In the genomic region with DNA sequence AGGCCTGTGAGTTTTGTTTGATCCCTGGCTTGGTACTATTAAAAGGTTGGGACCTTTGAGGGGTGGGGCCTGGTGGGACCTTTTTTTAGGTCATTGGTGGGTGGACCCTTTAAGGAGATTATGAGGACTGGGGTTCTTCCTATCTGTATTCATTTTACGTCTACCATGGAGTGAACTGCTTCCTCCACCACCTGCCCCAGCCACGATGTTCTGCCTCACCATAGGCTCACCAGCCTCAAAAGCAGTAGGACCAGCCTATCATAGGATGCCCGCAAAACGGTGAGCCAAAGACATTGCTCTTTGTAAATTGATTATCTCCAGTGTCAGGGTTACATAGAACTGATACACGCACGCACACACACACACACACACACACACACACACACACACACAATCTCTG, we compare ENCODE assay signal across 25 mouse cellular contexts. TPM values are rescaled to one million over a fixed set of nuclear protein-coding genes. Genes with fewer than 3 reads are reported as not detected.
DNase-seq lines count a peak whose midpoint lies in the region; ATAC-seq and TF ChIP-seq lines count a peak whose summit lies in the region.
"Had no signal": no experiment of that assay in that cellular context is flagged by ENCODE, and none has a peak within 500 bp of the region (broad histone marks: within the 10 kb centered on the region; RNA-seq: fewer than 3 reads in every experiment).

No protein-coding gene starts in this region.

- H3K27me3 ChIP-seq in forebrain, embryonic 10.5 days (ENCODE audit: poor library complexity, severe bottlenecking), result no peaks in the 10 kb centered on the region
- no peaks in the 10 kb centered on the region for H3K27me3 ChIP-seq in forebrain, postnatal 0 days (ENCODE audit: insufficient read depth, low read length)
- no peaks in the 10 kb centered on the region for H3K27me3 ChIP-seq in E14TG2a.4 (ENCODE audit: insufficient read depth, low read length)
- H3K27me3 ChIP-seq: CH12.LX; embryonic facial prominence, embryonic 13.5 days; embryonic facial prominence, embryonic 15.5 days; forebrain, embryonic 13.5 days; forebrain, embryonic 15.5 days had no signal

- no peak for TF ChIP-seq CTCF in forebrain, postnatal 0 days (IDR thresholded peaks at IDR 0.05; ENCODE audit: low read depth)
- TF ChIP-seq CTCF in E14TG2a.4 (conservative IDR thresholded peaks at IDR 0.05; ENCODE audit: low read length), result no peak

- H3K36me3 ChIP-seq in forebrain, embryonic 10.5 days (replicated peaks), result no peaks in the 10 kb centered on the region
- H3K36me3 ChIP-seq in forebrain, postnatal 0 days (ENCODE audit: insufficient read depth), result no peaks in the 10 kb centered on the region
- H3K36me3 ChIP-seq in E14TG2a.4 (ENCODE audit: insufficient read depth, low read length) (peaks cover 17% of the 10 kb centered on the region), ES-E14 (ENCODE audit: control insufficient read depth, insufficient read depth, low read length, poor library complexity, severe bottlenecking) (peaks cover 2% of the 10 kb centered on the region; the same call in 1 of the 2 replicates)
- H3K36me3 ChIP-seq: embryonic facial prominence, embryonic 13.5 days; embryonic facial prominence, embryonic 15.5 days; forebrain, embryonic 15.5 days had no signal

- H3K27ac ChIP-seq in forebrain, embryonic 10.5 days, result 0 out of 2 replicates have a peak overlapping the region, but pooled peaks have one; percentile 12
- no peak overlapping the region for H3K27ac ChIP-seq in forebrain, postnatal 0 days (ENCODE audit: low read depth, low read length)
- peak overlapping the region; percentile 95 for H3K27ac ChIP-seq in ES-E14 (ENCODE audit: insufficient read depth, low read depth, low read length, poor library complexity, severe bottlenecking)
- H3K27ac ChIP-seq: embryonic facial prominence, embryonic 13.5 days; embryonic facial prominence, embryonic 15.5 days; forebrain, embryonic 13.5 days; forebrain, embryonic 15.5 days had no signal

- no peak overlapping the region for H3K4me2 ChIP-seq in forebrain, postnatal 0 days (ENCODE audit: low read depth)
- H3K4me2 ChIP-seq: embryonic facial prominence, embryonic 13.5 days; embryonic facial prominence, embryonic 15.5 days; forebrain, embryonic 13.5 days; forebrain, embryonic 15.5 days had no signal

- H3K4me1 ChIP-seq in forebrain, embryonic 10.5 days, result peaks cover 17% of the 10 kb centered on the region
- no peaks in the 10 kb centered on the region for H3K4me1 ChIP-seq in forebrain, postnatal 0 days (ENCODE audit: insufficient read depth)
- H3K4me1 ChIP-seq in E14TG2a.4 (replicated peaks; ENCODE audit: low read depth, low read length), result peaks cover 62% of the 10 kb centered on the region
- peaks cover 4 to 17% of the 10 kb centered on the region in 2 experiments for H3K4me1 ChIP-seq in ES-E14 (ENCODE audit: control insufficient read depth in 2 of 2, insufficient read depth in 2 of 2, low read length in 2 of 2, poor library complexity in 1 of 2)
- H3K4me1 ChIP-seq: embryonic facial prominence, embryonic 15.5 days; forebrain, embryonic 13.5 days; forebrain, embryonic 15.5 days had no signal

- no peak for ATAC-seq in forebrain, postnatal 0 days
- ATAC-seq in megakaryocyte-erythroid progenitor cell, adult 5-6 weeks (replicated peaks; ENCODE audit: low FRiP score, low TSS enrichment, poor library complexity, severe bottlenecking), result no peak
- no peak for ATAC-seq in inflammation-experienced regulatory T-cells, adult 6 months
- ATAC-seq: CD4-positive, CD25-positive, alpha-beta regulatory T cell, adult 4 months; forebrain, embryonic 13.5 days; forebrain, embryonic 15.5 days had no signal

- WGBS in forebrain, embryonic 10.5 days, result 82% methylated on average over 6 of the region's 6 CpGs
- 88% methylated on average over 6 of the region's 6 CpGs for WGBS in forebrain, postnatal 0 days

- peaks cover 13% of the 10 kb centered on the region for H3K9me3 ChIP-seq in forebrain, embryonic 10.5 days
- no peaks in the 10 kb centered on the region for H3K9me3 ChIP-seq in forebrain, postnatal 0 days (ENCODE audit: low read length)
- peaks cover 33% of the 10 kb centered on the region for H3K9me3 ChIP-seq in E14TG2a.4 (ENCODE audit: low read length)
- peaks cover 8% of the 10 kb centered on the region for H3K9me3 ChIP-seq in ES-E14 (ENCODE audit: control insufficient read depth, insufficient read depth, low read depth, low read length)
- H3K9me3 ChIP-seq: embryonic facial prominence, embryonic 13.5 days; embryonic facial prominence, embryonic 15.5 days; forebrain, embryonic 13.5 days; forebrain, embryonic 15.5 days had no signal

- in situ Hi-C loops in ES-E14 (cut with MboI; ENCODE audit: low sequenced_read_pairs in 2 of 2, unreplicated experiment in 2 of 2), result no loop called here

- H3K4me3 ChIP-seq in forebrain, embryonic 10.5 days, result no peak overlapping the region
- no peak overlapping the region for H3K4me3 ChIP-seq in forebrain, postnatal 0 days (ENCODE audit: low read depth, low read length)
- H3K4me3 ChIP-seq in E14TG2a.4 (replicated peaks; ENCODE audit: low read length) (peak overlapping the region; percentile 79), ES-E14 (ENCODE audit: insufficient read depth in 1 of 2, low read depth in 1 of 2, low read length in 2 of 2, poor library complexity in 1 of 2, severe bottlenecking in 1 of 2) (peak overlapping the region; percentile 1 to 42; a peak in 3 of 4 replicates)
- H3K4me3 ChIP-seq: embryonic facial prominence, embryonic 13.5 days; embryonic facial prominence, embryonic 15.5 days; erythroblast, embryonic 14.5 days; forebrain, embryonic 13.5 days; forebrain, embryonic 15.5 days had no signal

- DNase-seq in forebrain, embryonic 10.5 days (ENCODE audit: extremely low spot score, low spot score), result no peak
- no peak for DNase-seq in forebrain, postnatal 0 days
- no peak for DNase-seq in ES-E14 (ENCODE audit: low read depth, low spot score)
- DNase-seq in ZHBTc4 (ENCODE audit: low read depth, low spot score), result peak; percentile 57
- no peak for DNase-seq in thymus, postnatal 0 days (ENCODE audit: low spot score)
- DNase-seq: adrenal gland, adult 2 months; adrenal gland, postnatal 10 days; adrenal gland, postnatal 25 days; B cell, adult 2 months; cerebellum, adult 11-12 months; cerebellum, adult 2 months; cerebellum, adult 9-10 months; cerebellum, postnatal 10 days; cerebellum, postnatal 25 days had no signal

- H3K9ac ChIP-seq in forebrain, postnatal 0 days, result no peak overlapping the region
- peak overlapping the region; percentile 52; the same call in 1 of the 2 replicates for H3K9ac ChIP-seq in ES-E14 (ENCODE audit: insufficient read depth, low read depth, low read length, poor library complexity, severe bottlenecking)
- H3K9ac ChIP-seq: embryonic facial prominence, embryonic 13.5 days; embryonic facial prominence, embryonic 15.5 days; forebrain, embryonic 13.5 days; forebrain, embryonic 15.5 days had no signal

TF ChIP-seq in ES-E14, 5 proteins besides CTCF, POLR2A, EP300 and RAD21:
- no peak for TF ChIP-seq ZNF384 (IDR thresholded peaks at IDR 0.05; ENCODE audit: low read depth, low read length)
- TF ChIP-seq CHD2 (IDR thresholded peaks at IDR 0.05; ENCODE audit: low read depth, low read length), result no peak
- TF ChIP-seq MAFK (IDR thresholded peaks at IDR 0.05; ENCODE audit: insufficient read depth, low read depth, low read length), result no peak
- no peak for TF ChIP-seq ZC3H11A (IDR thresholded peaks at IDR 0.05; ENCODE audit: borderline replicate concordance, low read depth, low read length)
- no peak for TF ChIP-seq HCFC1 (IDR thresholded peaks at IDR 0.05; ENCODE audit: borderline replicate concordance, insufficient read depth, low read length)

RNA-seq across cellular contexts. Expression of gene Rfc5, which starts 8.5 kb away (rescaled TPM):
- polyA plus RNA-seq in forebrain, embryonic 10.5 days (2016; fragmentation: Nextera tagmentation; extraction: Ambion mirVana), result 155 TPM in 2 replicates
- 21.3 and 29.0 TPM in 2 replicates for total RNA-seq in forebrain, postnatal 0 days (2014; rRNA removed)
- 28.7 and 30.2 TPM in 2 replicates for polyA plus RNA-seq in forebrain, postnatal 0 days (2015; fragmentation: Nextera tagmentation; extraction: Ambion mirVana)
- 173 and 188 TPM in 2 replicates for total RNA-seq in ES-E14 (2012; rRNA removed)
- total RNA-seq in megakaryocyte-erythroid progenitor cell, adult 5-6 weeks (2014; fragmentation: Nextera tagmentation), result 65.5 and 93.1 TPM in 2 replicates
- total RNA-seq in megakaryocyte-erythroid progenitor cell, adult 5-6 weeks (2017), result 50.7 and 58.1 TPM in 2 replicates
- 10 to 100 TPM; 18.9 to 65.6 (median 26.8) TPM for polyA plus RNA-seq in inflammation-experienced regulatory T-cells, adult 6 months (2017; shearing (Covaris generic))
- 95.8 and 98.6 TPM in 2 replicates for polyA plus RNA-seq in thymus, postnatal 0 days (2015; fragmentation: Nextera tagmentation; extraction: Ambion mirVana)

RNA-seq across cellular contexts. Expression of gene Ksr2, which starts 16.4 kb away (rescaled TPM):
- 0.26 and 0.40 TPM in 2 replicates for polyA plus RNA-seq in forebrain, embryonic 10.5 days (2016; fragmentation: Nextera tagmentation; extraction: Ambion mirVana)
- total RNA-seq in forebrain, postnatal 0 days (2014; rRNA removed), result 6.8 and 9.2 TPM in 2 replicates
- 2.5 and 5.4 TPM in 2 replicates for polyA plus RNA-seq in forebrain, postnatal 0 days (2015; fragmentation: Nextera tagmentation; extraction: Ambion mirVana)
- 0.67 and 1.2 TPM in 2 replicates for total RNA-seq in ES-E14 (2012; rRNA removed)
- total RNA-seq in megakaryocyte-erythroid progenitor cell, adult 5-6 weeks (2014; fragmentation: Nextera tagmentation), result 0.25 TPM in 1 of 2 replicates, not detected in the other
- total RNA-seq in megakaryocyte-erythroid progenitor cell, adult 5-6 weeks (2017), result not detected in 2 replicates
- polyA plus RNA-seq in inflammation-experienced regulatory T-cells, adult 6 months (2017; shearing (Covaris generic)), result under 1 TPM; 0.09 to 0.60 (median 0.36) TPM
- 0.12 and 0.20 TPM in 2 replicates for polyA plus RNA-seq in thymus, postnatal 0 days (2015; fragmentation: Nextera tagmentation; extraction: Ambion mirVana)
- total RNA-seq: MEL had no signal
- polyA plus RNA-seq: erythroblast, embryonic 14.5 days had no signal

RNA-seq across cellular contexts. Expression of gene Wsb2, which starts 40.3 kb away (rescaled TPM):
- 45.4 and 46.7 TPM in 2 replicates for polyA plus RNA-seq in forebrain, embryonic 10.5 days (2016; fragmentation: Nextera tagmentation; extraction: Ambion mirVana)
- 296 and 318 TPM in 2 replicates for total RNA-seq in forebrain, postnatal 0 days (2014; rRNA removed)
- polyA plus RNA-seq in forebrain, postnatal 0 days (2015; fragmentation: Nextera tagmentation; extraction: Ambion mirVana), result 292 and 327 TPM in 2 replicates
- 76.7 and 84.5 TPM in 2 replicates for total RNA-seq in ES-E14 (2012; rRNA removed)
- 18.1 and 23.1 TPM in 2 replicates for total RNA-seq in megakaryocyte-erythroid progenitor cell, adult 5-6 weeks (2014; fragmentation: Nextera tagmentation)
- 18.9 and 87.8 TPM in 2 replicates for total RNA-seq in megakaryocyte-erythroid progenitor cell, adult 5-6 weeks (2017)
- polyA plus RNA-seq in inflammation-experienced regulatory T-cells, adult 6 months (2017; shearing (Covaris generic)), result 10 to 100 TPM in 2 of 3 experiments, 1 to 10 TPM in 1; 9.8 to 11.3 (median 11.1) TPM
- 51.3 and 59.8 TPM in 2 replicates for polyA plus RNA-seq in thymus, postnatal 0 days (2015; fragmentation: Nextera tagmentation; extraction: Ambion mirVana)

Comparison
In these comparisons a context has a peak if more than half of its experiments do, and no peak if none do; other contexts are left out.
1. H3K4me3 ChIP-seq: peak in E14TG2a.4 (single experiment) and ES-E14 (2 of 2); none in forebrain, embryonic 10.5 days (single experiment) and forebrain, postnatal 0 days (single experiment).